Mouse (Mus musculus) liver, embryonic 14.5 days (tissue): ENCODE results near the gene Calml3. TPM values are rescaled to one million over a fixed set of nuclear protein-coding genes. Genes with fewer than 3 reads are reported as not detected.

ENCODE experiments used
- ATAC-seq: fragments of 200-750 bp; cut with Nextera tagmentation; 2 replicates; pipeline ENCODE4 v1.8.0; 2017; ENCODE audit warnings: moderate number of reproducible peaks, mild to moderate bottlenecking, moderate library complexity; ENCODE audit not compliant: insufficient read depth
- DNase-seq, 3 experiments: peaks; one replicate each; pipeline ENCODE4 v3.0.0-alpha.2; 2012 to 2013; ENCODE audit warnings: low read depth in 3 of 3, low spot score in 3 of 3
- H3K27ac ChIP-seq: fragments of 300-500 bp; sonication (generic); 2 replicates; pipeline ENCODE4 v1.5.1; 2014; ENCODE audit warnings: moderate library complexity, mild to moderate bottlenecking, control low read depth, inconsistent platforms
- H3K27me3 ChIP-seq: fragments of 300-500 bp; sonication (generic); 2 replicates; pipeline ENCODE4 v1.6.1; 2014; ENCODE audit warnings: mild to moderate bottlenecking, low read length, moderate library complexity; ENCODE audit not compliant: control insufficient read depth, insufficient read depth
- H3K36me3 ChIP-seq: fragments of 300-500 bp; sonication (generic); replicated peaks from 2 replicates; pipeline ENCODE4 v1.6.1; 2014; ENCODE audit warnings: low read depth; ENCODE audit not compliant: control insufficient read depth, insufficient read depth
- H3K4me1 ChIP-seq, 2 experiments: fragments of 200-500 bp in 1 of 2; fragments of 300-500 bp in 1 of 2; sonication (generic) in 1 of 2; replicated peaks; 2 replicates each; pipeline ENCODE4 v1.6.1; 2012 to 2014; ENCODE audit warnings: antibody characterized with exemption in 1 of 2, inconsistent platforms in 1 of 2, low read length in 1 of 2; ENCODE audit not compliant: control insufficient read depth in 2 of 2, insufficient read depth in 2 of 2
- H3K4me2 ChIP-seq: fragments of 300-500 bp; sonication (generic); 2 replicates; pipeline ENCODE4 v1.6.1; 2014; ENCODE audit warnings: low read depth, mild to moderate bottlenecking, control low read depth, moderate library complexity
- H3K4me3 ChIP-seq, 2 experiments: fragments of 200-500 bp in 1 of 2; fragments of 300-500 bp in 1 of 2; sonication (generic) in 1 of 2; 2 replicates each; pipeline ENCODE4 v1.5.1; 2012 to 2014; ENCODE audit warnings: low read depth in 2 of 2, low read length in 2 of 2, mild to moderate bottlenecking in 2 of 2, control low read depth in 1 of 2, inconsistent platforms in 1 of 2, moderate library complexity in 1 of 2; ENCODE audit not compliant: insufficient read depth in 1 of 2
- H3K9ac ChIP-seq: fragments of 300-500 bp; sonication (generic); replicated peaks from 2 replicates; pipeline ENCODE4 v1.6.1; 2014; ENCODE audit warnings: mild to moderate bottlenecking, control low read depth, moderate library complexity
- H3K9me3 ChIP-seq: fragments of 300-500 bp; sonication (generic); 2 replicates; pipeline ENCODE4 v1.6.1; 2016; ENCODE audit warnings: low read length, mixed read lengths; ENCODE audit not compliant: control insufficient read depth
- CTCF ChIP-seq: IDR thresholded peaks from 2 replicates; pipeline ENCODE4 v1.5.1; 2016; ENCODE audit warnings: antibody characterized with exemption, low read depth, control low read depth
- EP300 ChIP-seq: IDR thresholded peaks from 2 replicates; pipeline ENCODE4 v1.6.1; 2016; ENCODE audit warnings: antibody characterized with exemption, low read depth
- WGBS: fragments of 180-500 bp; shearing (Covaris S2); extraction: QIAGEN DNeasy Blood & Tissue Kit; methylation state at CpG from one replicate; pipeline ENCODE4 v1.1.7; 2014; ENCODE audit not compliant: insufficient replicate concordance; 5-methylcytosine and 5-hydroxymethylcytosine counted together
- polyA plus RNA-seq, 2 experiments: library from polyadenylated mRNA; depleted of rRNA in 1 of 2; stranded (reverse) in 1 of 2; unstranded in 1 of 2; fragments of >200 nt; fragmentation: Nextera tagmentation in 1 of 2; extraction: Ambion mirVana in 1 of 2; gene quantifications; 2 replicates each; pipeline versions ENCODE4 v1.2.1 to v1.2.3; 2012 to 2014

Calml3 gene
- polyA plus RNA-seq, 2 experiments: not detected

DNA sequence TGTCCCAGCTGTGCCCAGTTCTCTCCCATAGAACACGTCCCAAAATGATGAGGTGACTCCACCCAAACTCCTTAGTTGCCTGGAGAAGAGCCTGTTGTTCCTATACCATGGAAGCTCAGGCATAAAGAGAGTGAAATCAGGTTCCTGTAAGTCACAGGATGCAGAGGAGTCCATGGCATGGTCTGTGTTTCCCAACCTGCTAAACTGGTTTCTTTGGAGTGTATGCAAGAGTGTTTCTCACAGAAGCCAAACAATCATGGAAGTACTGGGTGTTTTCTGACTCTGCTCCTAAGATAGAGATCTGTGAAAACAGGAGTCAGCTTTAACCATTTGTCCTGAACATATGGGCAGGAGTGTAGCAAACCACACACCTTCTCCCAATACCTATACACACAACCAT is 27.9 kb upstream of the Calml3 start:
- DNase-seq (no peak), ATAC-seq (no peak)
- H3K27ac ChIP-seq: no peak overlapping the region
- 39% methylated on average over 1 of the region's 1 CpGs for WGBS
- no peak overlapping the region for H3K9ac ChIP-seq
- no peak for TF ChIP-seq CTCF
- TF ChIP-seq EP300: no peak
- no peak overlapping the region for H3K4me3 ChIP-seq
- no peaks in the 10 kb centered on the region for H3K4me1 ChIP-seq
- H3K4me2 ChIP-seq: no peak overlapping the region
- no peaks in the 10 kb centered on the region for H3K27me3 ChIP-seq
- no peaks in the 10 kb centered on the region for H3K9me3 ChIP-seq
- H3K36me3 ChIP-seq: no peaks in the 10 kb centered on the region

DNA sequence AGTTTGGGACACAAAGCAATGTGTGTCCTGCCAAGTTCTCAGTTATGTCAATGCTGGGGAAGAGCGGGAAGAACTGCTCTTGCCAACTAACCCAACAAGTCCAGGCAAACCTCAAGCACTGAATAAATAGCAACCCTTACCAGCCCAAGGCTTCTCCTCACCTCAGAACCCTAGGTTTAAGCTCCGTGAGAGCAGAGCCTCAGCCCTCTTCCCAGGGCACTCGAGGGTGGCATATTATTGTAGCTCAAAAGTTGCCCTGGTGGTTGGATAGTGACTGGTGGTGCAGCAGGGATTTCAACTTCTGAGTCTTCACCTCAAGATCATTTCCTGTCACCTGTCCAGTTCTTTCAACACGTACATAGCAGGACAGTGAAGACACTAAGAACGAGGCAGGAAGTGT is 27.4 kb upstream of the Calml3 start:
- no peaks in the 10 kb centered on the region for H3K9me3 ChIP-seq
- DNase-seq (no peak), ATAC-seq (no peak)
- no peak for TF ChIP-seq CTCF
- no peak for TF ChIP-seq EP300
- no peak overlapping the region for H3K9ac ChIP-seq
- no peak overlapping the region for H3K4me3 ChIP-seq
- H3K27me3 ChIP-seq: no peaks in the 10 kb centered on the region
- H3K4me1 ChIP-seq: no peaks in the 10 kb centered on the region
- no peak overlapping the region for H3K27ac ChIP-seq
- WGBS: 40% methylated on average over 5 of the region's 5 CpGs
- H3K36me3 ChIP-seq: no peaks in the 10 kb centered on the region
- H3K4me2 ChIP-seq: no peak overlapping the region

DNA sequence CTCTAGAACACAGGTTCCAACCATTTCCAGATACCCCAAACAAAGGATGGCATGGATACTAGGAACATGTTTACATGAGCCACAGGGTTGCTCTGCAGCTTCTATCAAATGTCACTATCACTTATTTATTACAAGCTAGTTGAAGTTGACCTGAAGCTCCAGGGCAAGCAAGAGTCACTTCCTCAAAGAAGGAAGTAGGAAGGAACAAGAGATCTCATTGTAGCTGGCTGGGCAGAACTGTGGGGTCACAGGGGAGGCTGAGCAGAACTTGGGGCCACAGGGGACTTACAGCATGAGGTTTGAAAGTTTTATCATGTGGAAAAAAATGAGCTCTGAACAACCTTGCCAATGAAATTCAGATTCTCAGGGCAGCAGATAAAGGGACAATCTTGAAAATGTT is 21.6 kb upstream of the Calml3 start:
- DNase-seq: no peak
- Histone ChIP-seq H3K9ac (no peak overlapping the region), H3K27ac (no peak overlapping the region), H3K4me3 (no peak overlapping the region), H3K9me3 (no peaks in the 10 kb centered on the region), H3K27me3 (no peaks in the 10 kb centered on the region), H3K4me1 (no peaks in the 10 kb centered on the region), H3K4me2 (no peak overlapping the region), H3K36me3 (no peaks in the 10 kb centered on the region)
- no peak for ATAC-seq
- no peak for TF ChIP-seq EP300
- TF ChIP-seq CTCF: no peak

GRCm38 (mm10) chr13:3822105-3822504 is 18.0 kb upstream of the Calml3 start:
- ATAC-seq: no peak
- Histone ChIP-seq H3K4me3 (no peak overlapping the region), H3K27me3 (no peaks in the 10 kb centered on the region), H3K9ac (no peak overlapping the region), H3K27ac (no peak overlapping the region), H3K9me3 (no peaks in the 10 kb centered on the region), H3K4me2 (no peak overlapping the region), H3K36me3 (no peaks in the 10 kb centered on the region), H3K4me1 (no peaks in the 10 kb centered on the region)
- WGBS: 60% methylated on average over 4 of the region's 4 CpGs
- DNase-seq: no peak
- no peak for TF ChIP-seq CTCF
- TF ChIP-seq EP300: no peak

- WGBS: 77% methylated on average over 2 of the region's 2 CpGs
- Histone ChIP-seq H3K4me1 (no peaks in the 10 kb centered on the region), H3K9me3 (no peaks in the 10 kb centered on the region), H3K36me3 (no peaks in the 10 kb centered on the region), H3K27ac (no peak overlapping the region), H3K4me2 (no peak overlapping the region), H3K4me3 (no peak overlapping the region), H3K27me3 (no peaks in the 10 kb centered on the region), H3K9ac (no peak overlapping the region)
- ATAC-seq: no peak
- DNase-seq: no peak
- TF ChIP-seq CTCF (no peak), EP300 (no peak)
These were observed 14.6 kb upstream of the Calml3 start for GRCm38 (mm10) chr13:3818740-3819076.
